Mouse (Mus musculus): ENCODE data around the gene Gm21190. TPM values are rescaled to one million over a fixed set of nuclear protein-coding genes. Genes with fewer than 3 reads are reported as not detected.
A peak's percentile ranks its signal among the peaks of the same experiment; 100 is the strongest.
"Not testable (repeated sequence)": the region's sequence is repeated elsewhere in the genome, so short reads cannot be mapped to it uniquely, and the experiment has no call there.

The Gm21190 gene
- polyA plus RNA-seq, 1 experiment = 5.0 TPM

GRCm38 (mm10) chr5:15512236-15512635, 16.8 kb downstream of the Gm21190 start:
- not testable (repeated sequence) for H3K36me3 ChIP-seq (ENCODE audit: control insufficient read depth, insufficient read depth, low read length); H3K4me1 ChIP-seq (ENCODE audit: control insufficient read depth, insufficient read depth, low read length); H3K4me3 ChIP-seq (ENCODE audit: control insufficient read depth, low read depth, low read length); H3K27ac ChIP-seq (ENCODE audit: control insufficient read depth, insufficient read depth, low read depth, low read length); H3K27me3 ChIP-seq (ENCODE audit: control insufficient read depth, insufficient read depth, low read length)

- not testable (repeated sequence) for H3K4me3 ChIP-seq (ENCODE audit: control insufficient read depth, low read depth, low read length); H3K27me3 ChIP-seq (ENCODE audit: control insufficient read depth, insufficient read depth, low read length); H3K4me1 ChIP-seq (ENCODE audit: control insufficient read depth, insufficient read depth, low read length); H3K27ac ChIP-seq (ENCODE audit: control insufficient read depth, insufficient read depth, low read depth, low read length); H3K36me3 ChIP-seq (ENCODE audit: control insufficient read depth, insufficient read depth, low read length)
Observed at GRCm38 (mm10) chr5:15509911-15510310, 19.1 kb downstream of the Gm21190 start.

- H3K36me3 ChIP-seq (ENCODE audit: control insufficient read depth, insufficient read depth, low read length); H3K27me3 ChIP-seq (ENCODE audit: control insufficient read depth, insufficient read depth, low read length); H3K4me1 ChIP-seq (ENCODE audit: control insufficient read depth, insufficient read depth, low read length); H3K4me3 ChIP-seq (ENCODE audit: control insufficient read depth, low read depth, low read length); H3K27ac ChIP-seq (ENCODE audit: control insufficient read depth, insufficient read depth, low read depth, low read length): not testable (repeated sequence)
Observed at GRCm38 (mm10) chr5:15508460-15509451, 20.3 kb downstream of the Gm21190 start.

- not testable (repeated sequence) for H3K27me3 ChIP-seq (ENCODE audit: control insufficient read depth, insufficient read depth, low read length); H3K4me1 ChIP-seq (ENCODE audit: control insufficient read depth, insufficient read depth, low read length); H3K36me3 ChIP-seq (ENCODE audit: control insufficient read depth, insufficient read depth, low read length); H3K27ac ChIP-seq (ENCODE audit: control insufficient read depth, insufficient read depth, low read depth, low read length); H3K4me3 ChIP-seq (ENCODE audit: control insufficient read depth, low read depth, low read length)
Observed at GRCm38 (mm10) chr5:15507757-15508459, 21.1 kb downstream of the Gm21190 start.

- H3K36me3 ChIP-seq (ENCODE audit: control insufficient read depth, insufficient read depth, low read length) = no peaks in the 10 kb centered on the region
- H3K27ac ChIP-seq (ENCODE audit: control insufficient read depth, insufficient read depth, low read depth, low read length) = no peak overlapping the region
- TF ChIP-seq CTCF (IDR thresholded peaks at IDR 0.05; ENCODE audit: control insufficient read depth, insufficient read depth, insufficient replicate concordance, low read depth, low read length) (no peak), POLR2A (IDR thresholded peaks at IDR 0.05; ENCODE audit: control insufficient read depth, low read depth, low read length) (no peak)
- H3K4me1 ChIP-seq (ENCODE audit: control insufficient read depth, insufficient read depth, low read length) = no peaks in the 10 kb centered on the region
- no peaks in the 10 kb centered on the region for H3K27me3 ChIP-seq (ENCODE audit: control insufficient read depth, insufficient read depth, low read length)
- no peak overlapping the region for H3K4me3 ChIP-seq (ENCODE audit: control insufficient read depth, low read depth, low read length)
Observed at GRCm38 (mm10) chr5:15507309-15507619, 21.8 kb downstream of the Gm21190 start.

GRCm38 (mm10) chr5:15506575-15507308, 22.3 kb downstream of the Gm21190 start:
- Histone ChIP-seq H3K4me1 (ENCODE audit: control insufficient read depth, insufficient read depth, low read length) (no peaks in the 10 kb centered on the region), H3K27ac (ENCODE audit: control insufficient read depth, insufficient read depth, low read depth, low read length) (no peak overlapping the region), H3K36me3 (ENCODE audit: control insufficient read depth, insufficient read depth, low read length) (no peaks in the 10 kb centered on the region), H3K4me3 (ENCODE audit: control insufficient read depth, low read depth, low read length) (no peak overlapping the region), H3K27me3 (ENCODE audit: control insufficient read depth, insufficient read depth, low read length) (no peaks in the 10 kb centered on the region)
- TF ChIP-seq POLR2A (IDR thresholded peaks at IDR 0.05; ENCODE audit: control insufficient read depth, low read depth, low read length) (no peak), CTCF (IDR thresholded peaks at IDR 0.05; ENCODE audit: control insufficient read depth, insufficient read depth, insufficient replicate concordance, low read depth, low read length) (peak; percentile 74; the same call in 1 of the 2 replicates)

GRCm38 (mm10) chr5:15498774-15499400, 30.1 kb downstream of the Gm21190 start:
- peak; percentile 33; the same call in 1 of the 2 replicates for TF ChIP-seq CTCF (IDR thresholded peaks at IDR 0.05; ENCODE audit: control insufficient read depth, insufficient read depth, insufficient replicate concordance, low read depth, low read length)

GRCm38 (mm10) chr5:15498350-15498749, 30.7 kb downstream of the Gm21190 start:
- H3K4me1 ChIP-seq (ENCODE audit: control insufficient read depth, insufficient read depth, low read length); H3K4me3 ChIP-seq (ENCODE audit: control insufficient read depth, low read depth, low read length); H3K27ac ChIP-seq (ENCODE audit: control insufficient read depth, insufficient read depth, low read depth, low read length); H3K27me3 ChIP-seq (ENCODE audit: control insufficient read depth, insufficient read depth, low read length); H3K36me3 ChIP-seq (ENCODE audit: control insufficient read depth, insufficient read depth, low read length): not testable (repeated sequence)

More at GRCm38 (mm10) chr5:15498774-15499400, 30.1 kb downstream of the Gm21190 start:
- not testable (repeated sequence) for H3K4me3 ChIP-seq (ENCODE audit: control insufficient read depth, low read depth, low read length); H3K4me1 ChIP-seq (ENCODE audit: control insufficient read depth, insufficient read depth, low read length); H3K36me3 ChIP-seq (ENCODE audit: control insufficient read depth, insufficient read depth, low read length); H3K27me3 ChIP-seq (ENCODE audit: control insufficient read depth, insufficient read depth, low read length); H3K27ac ChIP-seq (ENCODE audit: control insufficient read depth, insufficient read depth, low read depth, low read length)

- H3K4me1 ChIP-seq (ENCODE audit: control insufficient read depth, insufficient read depth, low read length); H3K4me3 ChIP-seq (ENCODE audit: control insufficient read depth, low read depth, low read length); H3K27ac ChIP-seq (ENCODE audit: control insufficient read depth, insufficient read depth, low read depth, low read length); H3K36me3 ChIP-seq (ENCODE audit: control insufficient read depth, insufficient read depth, low read length); H3K27me3 ChIP-seq (ENCODE audit: control insufficient read depth, insufficient read depth, low read length): not testable (repeated sequence)
Observed at GRCm38 (mm10) chr5:15490934-15491333, 38.1 kb downstream of the Gm21190 start.
